Mouse (Mus musculus) liver, embryonic 11.5 days (tissue): Measurements from ENCODE around the gene Lama4. TPM values are rescaled to one million over a fixed set of nuclear protein-coding genes. Genes with fewer than 3 reads are reported as not detected.

ENCODE experiments used
- ATAC-seq: fragments of 200-750 bp; cut with Nextera tagmentation; replicated peaks from 2 replicates; pipeline ENCODE4 v1.8.0; 2017; ENCODE audit warnings: moderate number of reproducible peaks, mild to moderate bottlenecking, moderate TSS enrichment, moderate library complexity; ENCODE audit not compliant: low FRiP score
- DNase-seq: peaks from one replicate; pipeline ENCODE4 v3.0.0-alpha.2; 2017; ENCODE audit warnings: low spot score
- H3K27ac ChIP-seq: fragments of 300-500 bp; sonication (generic); 2 replicates; pipeline ENCODE4 v1.5.1; 2014; ENCODE audit warnings: mild to moderate bottlenecking, low read depth, low read length, control low read depth
- H3K27me3 ChIP-seq: fragments of 300-500 bp; sonication (generic); replicated peaks from 2 replicates; pipeline ENCODE4 v1.6.1; 2014; ENCODE audit warnings: low read length, mixed read lengths; ENCODE audit not compliant: control insufficient read depth, insufficient read depth
- H3K36me3 ChIP-seq: fragments of 300-500 bp; sonication (generic); 2 replicates; pipeline ENCODE4 v1.6.1; 2014; ENCODE audit warnings: mild to moderate bottlenecking, low read length, moderate library complexity, mixed read lengths; ENCODE audit not compliant: control insufficient read depth, insufficient read depth
- H3K4me1 ChIP-seq: fragments of 300-500 bp; sonication (generic); replicated peaks from 2 replicates; pipeline ENCODE4 v1.6.1; 2014; ENCODE audit warnings: low read length, mixed read lengths; ENCODE audit not compliant: control insufficient read depth, insufficient read depth
- H3K4me2 ChIP-seq: fragments of 300-500 bp; sonication (generic); 2 replicates; pipeline ENCODE4 v1.6.1; 2014; ENCODE audit warnings: mild to moderate bottlenecking, control low read depth, moderate library complexity
- H3K4me3 ChIP-seq: fragments of 300-500 bp; sonication (generic); 2 replicates; pipeline ENCODE4 v1.5.1; 2014; ENCODE audit warnings: low read depth, low read length, control low read depth
- H3K9ac ChIP-seq: fragments of 300-500 bp; sonication (generic); 2 replicates; pipeline ENCODE4 v1.6.1; 2014; ENCODE audit warnings: low read depth, low read length, control low read depth
- H3K9me3 ChIP-seq: fragments of 300-500 bp; sonication (generic); 2 replicates; pipeline ENCODE4 v1.6.1; 2016; ENCODE audit warnings: low read length, inconsistent platforms, mixed read lengths; ENCODE audit not compliant: control insufficient read depth
- WGBS: fragments of 180-500 bp; shearing (Covaris S2); extraction: QIAGEN DNeasy Blood & Tissue Kit; methylation state at CpG from one replicate; pipeline ENCODE4 v1.1.7; 2014; 5-methylcytosine and 5-hydroxymethylcytosine counted together
- polyA plus RNA-seq: library from polyadenylated mRNA; unstranded; fragments of >200 nt; fragmentation: Nextera tagmentation; extraction: Ambion mirVana; gene quantifications from 2 replicates; pipeline ENCODE4 v1.2.1, GENCODE M21; 2014

The Lama4 gene
- polyA plus RNA-seq, 1 experiment from 2014 or later: 6.1 TPM

DNA sequence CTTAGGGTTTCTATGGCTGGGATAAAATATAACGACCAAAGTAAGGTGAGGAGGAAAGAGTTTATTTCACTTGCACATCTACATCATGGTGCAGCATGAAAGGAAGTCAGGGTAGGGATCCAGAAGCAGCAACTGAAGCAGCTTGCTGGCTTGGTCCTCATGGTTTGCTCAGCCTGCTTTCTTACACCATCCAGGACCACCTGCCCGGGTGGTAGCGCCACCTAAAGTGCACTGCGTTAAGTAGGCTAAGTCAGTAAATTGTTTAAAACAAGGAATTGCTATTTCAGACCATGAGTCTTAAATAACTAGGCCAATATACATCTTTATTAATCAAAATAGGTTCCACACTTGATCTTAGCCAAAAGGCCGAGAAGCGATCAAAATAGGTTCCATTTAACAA lies 173.4 kb downstream of the Lama4 start:
- DNase-seq: no peak
- no peak overlapping the region for H3K4me2 ChIP-seq
- H3K9ac ChIP-seq: no peak overlapping the region
- no peak for ATAC-seq
- peaks cover 7% of the 10 kb centered on the region; the same call in 1 of the 2 replicates for H3K4me1 ChIP-seq
- WGBS: 88% methylated on average over 6 of the region's 6 CpGs
- H3K36me3 ChIP-seq: peaks cover 10% of the 10 kb centered on the region; the same call in 1 of the 2 replicates
- no peak overlapping the region for H3K27ac ChIP-seq
- H3K9me3 ChIP-seq: no peaks in the 10 kb centered on the region
- H3K27me3 ChIP-seq: no peaks in the 10 kb centered on the region
- no peak overlapping the region for H3K4me3 ChIP-seq

- 87% methylated on average over 14 of the region's 14 CpGs for WGBS
- no peaks in the 10 kb centered on the region for H3K4me1 ChIP-seq
These were observed 175.5 kb downstream of the Lama4 start for GRCm38 (mm10) chr10:39140843-39141242.

DNA sequence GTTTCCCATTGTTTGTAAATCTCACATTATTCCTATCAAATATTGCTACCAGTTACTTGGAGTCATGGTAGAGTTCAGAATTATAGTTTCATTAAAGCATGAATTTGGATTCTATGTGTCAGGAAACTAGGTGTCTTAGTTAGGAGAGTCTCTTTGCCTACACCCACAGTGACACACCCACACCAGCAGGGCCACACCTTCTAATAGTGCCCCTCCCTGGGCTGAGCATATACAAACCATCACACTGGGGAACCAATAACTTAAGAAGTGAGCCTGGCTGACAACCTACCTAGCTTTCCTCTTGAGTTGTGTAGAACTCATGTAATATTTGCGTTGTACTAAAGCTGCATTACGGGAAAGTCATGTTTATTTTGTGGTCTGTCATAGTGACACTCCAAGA lies 176.1 kb downstream of the Lama4 start:
- no peak overlapping the region for H3K27ac ChIP-seq
- no peaks in the 10 kb centered on the region for H3K4me1 ChIP-seq
- no peak overlapping the region for H3K9ac ChIP-seq
- peaks cover 18% of the 10 kb centered on the region; the same call in 1 of the 2 replicates for H3K36me3 ChIP-seq
- DNase-seq: no peak
- H3K9me3 ChIP-seq: no peaks in the 10 kb centered on the region
- 92% methylated on average over 2 of the region's 2 CpGs for WGBS
- H3K4me2 ChIP-seq: no peak overlapping the region
- H3K4me3 ChIP-seq: no peak overlapping the region
- no peaks in the 10 kb centered on the region for H3K27me3 ChIP-seq
- ATAC-seq: no peak

More at GRCm38 (mm10) chr10:39140843-39141242, 175.5 kb downstream of the Lama4 start:
- no peak for DNase-seq
- H3K9ac ChIP-seq: no peak overlapping the region
- H3K36me3 ChIP-seq: peaks cover 18% of the 10 kb centered on the region; the same call in 1 of the 2 replicates
- no peaks in the 10 kb centered on the region for H3K9me3 ChIP-seq
- no peak for ATAC-seq
- H3K4me2 ChIP-seq: no peak overlapping the region
- no peak overlapping the region for H3K4me3 ChIP-seq
- no peaks in the 10 kb centered on the region for H3K27me3 ChIP-seq
- H3K27ac ChIP-seq: no peak overlapping the region

- Histone ChIP-seq H3K36me3 (peaks cover 20% of the 10 kb centered on the region; the same call in 1 of the 2 replicates), H3K9ac (no peak overlapping the region), H3K27ac (no peak overlapping the region), H3K9me3 (no peaks in the 10 kb centered on the region), H3K4me3 (no peak overlapping the region), H3K4me1 (no peaks in the 10 kb centered on the region), H3K4me2 (no peak overlapping the region), H3K27me3 (no peaks in the 10 kb centered on the region)
- DNase-seq (no peak), ATAC-seq (no peak)
- 92% methylated on average over 12 of the region's 12 CpGs for WGBS
These were observed 176.9 kb downstream of the Lama4 start for GRCm38 (mm10) chr10:39142216-39142615.

- H3K4me1 ChIP-seq: no peaks in the 10 kb centered on the region
- H3K27ac ChIP-seq: no peak overlapping the region
- 0 out of 2 replicates have a peak, but pooled peaks cover 2% of the 10 kb centered on the region for H3K36me3 ChIP-seq
- WGBS: 82% methylated on average over 5 of the region's 5 CpGs
- no peak overlapping the region for H3K9ac ChIP-seq
- no peak overlapping the region for H3K4me3 ChIP-seq
- no peaks in the 10 kb centered on the region for H3K27me3 ChIP-seq
- DNase-seq: no peak
- H3K9me3 ChIP-seq: no peaks in the 10 kb centered on the region
- no peak overlapping the region for H3K4me2 ChIP-seq
- ATAC-seq: no peak
These were observed 191.4 kb downstream of the Lama4 start for GRCm38 (mm10) chr10:39156719-39157118.

- DNase-seq (no peak), ATAC-seq (no peak)
- no peak overlapping the region for H3K4me2 ChIP-seq
- no peak overlapping the region for H3K9ac ChIP-seq
- no peaks in the 10 kb centered on the region for H3K27me3 ChIP-seq
- no peaks in the 10 kb centered on the region for H3K36me3 ChIP-seq
- H3K27ac ChIP-seq: no peak overlapping the region
- H3K4me1 ChIP-seq: no peaks in the 10 kb centered on the region
- no peak overlapping the region for H3K4me3 ChIP-seq
- H3K9me3 ChIP-seq: no peaks in the 10 kb centered on the region
- 76% methylated on average over 1 of the region's 1 CpGs for WGBS
These were observed 192.0 kb downstream of the Lama4 start for GRCm38 (mm10) chr10:39157321-39157720.

DNA sequence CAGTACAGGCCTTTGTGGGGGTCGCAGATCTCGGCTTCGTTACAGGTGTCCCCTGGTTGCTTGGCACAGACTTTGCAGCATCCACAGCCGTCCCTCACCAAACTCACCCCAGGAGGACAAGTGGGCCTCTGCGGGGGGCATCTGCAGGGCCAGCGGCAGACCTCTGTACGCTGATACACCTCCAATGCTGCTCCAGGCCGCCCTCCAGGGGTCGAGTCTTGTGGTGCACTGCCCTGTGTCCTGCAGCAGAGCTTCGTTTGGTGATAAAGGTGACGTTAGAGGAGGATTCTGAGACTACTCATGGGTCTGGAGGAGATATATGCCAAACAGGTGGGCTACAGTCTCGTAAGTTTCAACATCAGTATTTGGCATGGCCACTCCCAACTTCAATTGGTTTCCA lies 193.0 kb downstream of the Lama4 start:
- 54% methylated on average over 12 of the region's 12 CpGs for WGBS
- DNase-seq: no peak

More for the DNA sequence above, 193.0 kb downstream of the Lama4 start:
- Histone ChIP-seq H3K27ac (no peak overlapping the region), H3K9ac (no peak overlapping the region), H3K4me3 (no peak overlapping the region), H3K4me2 (no peak overlapping the region), H3K4me1 (no peaks in the 10 kb centered on the region), H3K27me3 (no peaks in the 10 kb centered on the region), H3K36me3 (no peaks in the 10 kb centered on the region), H3K9me3 (no peaks in the 10 kb centered on the region)
- ATAC-seq: 0 out of 2 replicates have a peak, but pooled peaks have one; percentile 43

Other genes starting within 250 kb of the Lama4 start
- not detected in 2 replicates for gene Rfpl4b, start 143.7 kb upstream of the Lama4 start, polyA plus RNA-seq
- 3.0 and 4.1 TPM in 2 replicates for gene Fam229b, start 168.4 kb downstream of the Lama4 start, polyA plus RNA-seq
- gene Tube1, start 168.5 kb downstream of the Lama4 start, polyA plus RNA-seq: 16.4 and 17.8 TPM in 2 replicates
- gene Ccn6, start 198.3 kb downstream of the Lama4 start, polyA plus RNA-seq: 0.29 TPM in 1 of 2 replicates, not detected in the other